Mouse (Mus musculus) splenic B cell, adult 2 months (primary cell): ENCODE measurements around the gene Ifnk.

ENCODE experiments used
- DNase-seq: peaks from one replicate; pipeline ENCODE4 v3.0.0-alpha.2; 2011; ENCODE audit warnings: low read depth, low spot score
- H3K27me3 ChIP-seq: 2 replicates; pipeline ENCODE4 v1.6.1; 2012; ENCODE audit warnings: mild to moderate bottlenecking, low read length, moderate library complexity, mixed read lengths; ENCODE audit not compliant: control insufficient read depth, poor library complexity, insufficient read depth, severe bottlenecking
- H3K36me3 ChIP-seq: 2 replicates; pipeline ENCODE4 v1.6.1; 2012; ENCODE audit warnings: mild to moderate bottlenecking, low read length, moderate library complexity, mixed read lengths; ENCODE audit not compliant: control insufficient read depth, poor library complexity, insufficient read depth, severe bottlenecking

The Ifnk gene

GRCm38 (mm10) chr4:35189794-35190193 is 37.9 kb downstream of the Ifnk start:
- no peak for DNase-seq
- Histone ChIP-seq H3K27me3 (no peaks in the 10 kb centered on the region; the same call in 1 of the 2 replicates), H3K36me3 (peaks cover 4% of the 10 kb centered on the region; the same call in 1 of the 2 replicates)

- peaks cover 7% of the 10 kb centered on the region for H3K36me3 ChIP-seq
- peak; percentile 34 for DNase-seq
- no peaks in the 10 kb centered on the region; the same call in 1 of the 2 replicates for H3K27me3 ChIP-seq
Measured at GRCm38 (mm10) chr4:35192725-35193124, 40.9 kb downstream of the Ifnk start.

DNA sequence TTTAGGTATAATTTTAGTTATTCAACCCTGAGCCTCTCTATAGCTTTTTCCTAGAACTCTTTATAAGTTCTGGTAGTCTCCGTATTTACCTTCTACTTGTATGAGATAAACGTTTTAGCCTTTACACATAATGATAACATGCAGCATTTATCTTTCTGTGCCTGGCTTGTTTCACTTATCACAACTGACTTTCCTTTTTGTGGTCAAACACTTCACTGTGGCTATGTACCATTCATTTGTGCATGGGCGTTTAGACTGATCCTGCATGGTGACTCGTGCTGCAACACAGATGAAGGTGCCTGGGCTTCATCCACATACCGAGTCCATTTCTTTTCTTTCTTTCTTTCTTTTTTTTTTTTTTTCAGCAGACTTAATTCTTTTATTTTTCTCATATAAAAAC is 49.8 kb downstream of the Ifnk start:
- no peaks in the 10 kb centered on the region for H3K27me3 ChIP-seq
- no peak for DNase-seq

More for the DNA sequence above, 49.8 kb downstream of the Ifnk start:
- H3K36me3 ChIP-seq = peaks cover 7% of the 10 kb centered on the region; the same call in 1 of the 2 replicates
